Mouse (Mus musculus): ENCODE data around the gene Lsm6. TPM values are rescaled to one million over a fixed set of nuclear protein-coding genes. Genes with fewer than 3 reads are reported as not detected.

Gene Lsm6
- polyA plus RNA-seq, 1 experiment = 0.67 TPM

- H3K4me1 ChIP-seq (ENCODE audit: control insufficient read depth) = no peaks in the 10 kb centered on the region
- TF ChIP-seq GATA1 (IDR thresholded peaks at IDR 0.05; ENCODE audit: low read length) (no peak), TAL1 (IDR thresholded peaks at IDR 0.05; ENCODE audit: low read length) (no peak)
- H3K9me3 ChIP-seq (ENCODE audit: control insufficient read depth, low read length) = no peaks in the 10 kb centered on the region; the same call in 1 of the 2 replicates
- H3K4me3 ChIP-seq (replicated peaks) = no peak overlapping the region
- H3K36me3 ChIP-seq (ENCODE audit: control insufficient read depth) = no peaks in the 10 kb centered on the region
- H3K27me3 ChIP-seq (ENCODE audit: control insufficient read depth) = no peaks in the 10 kb centered on the region
Observed at GRCm38 (mm10) chr8:78776816-78777215, 44.1 kb downstream of the Lsm6 start.

- Histone ChIP-seq H3K9me3 (ENCODE audit: control insufficient read depth, low read length) (no peaks in the 10 kb centered on the region), H3K4me3 (replicated peaks) (no peak overlapping the region), H3K27me3 (ENCODE audit: control insufficient read depth) (no peaks in the 10 kb centered on the region), H3K36me3 (ENCODE audit: control insufficient read depth) (no peaks in the 10 kb centered on the region), H3K4me1 (ENCODE audit: control insufficient read depth) (no peaks in the 10 kb centered on the region)
- TF ChIP-seq GATA1 (IDR thresholded peaks at IDR 0.05; ENCODE audit: low read length) (no peak), TAL1 (IDR thresholded peaks at IDR 0.05; ENCODE audit: low read length) (no peak)
Observed at GRCm38 (mm10) chr8:78771256-78771655, 49.7 kb downstream of the Lsm6 start.

- TF ChIP-seq GATA1 (IDR thresholded peaks at IDR 0.05; ENCODE audit: low read length) = no peak
- TF ChIP-seq TAL1 (IDR thresholded peaks at IDR 0.05; ENCODE audit: low read length) = no peak
- no peaks in the 10 kb centered on the region for H3K36me3 ChIP-seq (ENCODE audit: control insufficient read depth)
- no peaks in the 10 kb centered on the region for H3K9me3 ChIP-seq (ENCODE audit: control insufficient read depth, low read length)
- no peaks in the 10 kb centered on the region for H3K4me1 ChIP-seq (ENCODE audit: control insufficient read depth)
- no peak overlapping the region for H3K4me3 ChIP-seq (replicated peaks)
- H3K27me3 ChIP-seq (ENCODE audit: control insufficient read depth) = no peaks in the 10 kb centered on the region
Observed at GRCm38 (mm10) chr8:78770584-78770983, 50.4 kb downstream of the Lsm6 start.

GRCm38 (mm10) chr8:78765556-78765955 is 55.4 kb downstream of the Lsm6 start:
- Histone ChIP-seq H3K27me3 (ENCODE audit: control insufficient read depth) (no peaks in the 10 kb centered on the region), H3K36me3 (ENCODE audit: control insufficient read depth) (no peaks in the 10 kb centered on the region), H3K4me1 (ENCODE audit: control insufficient read depth) (no peaks in the 10 kb centered on the region), H3K9me3 (ENCODE audit: control insufficient read depth, low read length) (peaks cover 9% of the 10 kb centered on the region; the same call in 1 of the 2 replicates), H3K4me3 (replicated peaks) (no peak overlapping the region)
- TF ChIP-seq TAL1 (IDR thresholded peaks at IDR 0.05; ENCODE audit: low read length) (no peak), GATA1 (IDR thresholded peaks at IDR 0.05; ENCODE audit: low read length) (no peak)

- H3K27me3 ChIP-seq (ENCODE audit: control insufficient read depth) = no peaks in the 10 kb centered on the region
- no peak for TF ChIP-seq GATA1 (IDR thresholded peaks at IDR 0.05; ENCODE audit: low read length)
- no peak for TF ChIP-seq TAL1 (IDR thresholded peaks at IDR 0.05; ENCODE audit: low read length)
- no peaks in the 10 kb centered on the region for H3K36me3 ChIP-seq (ENCODE audit: control insufficient read depth)
- no peak overlapping the region for H3K4me3 ChIP-seq (replicated peaks)
- H3K4me1 ChIP-seq (ENCODE audit: control insufficient read depth) = no peaks in the 10 kb centered on the region
- H3K9me3 ChIP-seq (ENCODE audit: control insufficient read depth, low read length) = peaks cover 9% of the 10 kb centered on the region; the same call in 1 of the 2 replicates
Observed at GRCm38 (mm10) chr8:78764976-78765375, 56.0 kb downstream of the Lsm6 start.

GRCm38 (mm10) chr8:78759139-78759538 is 61.8 kb downstream of the Lsm6 start:
- H3K36me3 ChIP-seq (ENCODE audit: control insufficient read depth) = no peaks in the 10 kb centered on the region
- no peaks in the 10 kb centered on the region for H3K4me1 ChIP-seq (ENCODE audit: control insufficient read depth)
- H3K27me3 ChIP-seq (ENCODE audit: control insufficient read depth) = no peaks in the 10 kb centered on the region
- no peak for TF ChIP-seq TAL1 (IDR thresholded peaks at IDR 0.05; ENCODE audit: low read length)
- no peak for TF ChIP-seq GATA1 (IDR thresholded peaks at IDR 0.05; ENCODE audit: low read length)
- H3K4me3 ChIP-seq (replicated peaks) = no peak overlapping the region
- H3K9me3 ChIP-seq (ENCODE audit: control insufficient read depth, low read length) = peaks cover 7% of the 10 kb centered on the region; the same call in 1 of the 2 replicates

GRCm38 (mm10) chr8:78754986-78755385 is 66.0 kb downstream of the Lsm6 start:
- Histone ChIP-seq H3K4me1 (ENCODE audit: control insufficient read depth) (no peaks in the 10 kb centered on the region), H3K27me3 (ENCODE audit: control insufficient read depth) (no peaks in the 10 kb centered on the region), H3K4me3 (replicated peaks) (no peak overlapping the region), H3K9me3 (ENCODE audit: control insufficient read depth, low read length) (no peaks in the 10 kb centered on the region), H3K36me3 (ENCODE audit: control insufficient read depth) (no peaks in the 10 kb centered on the region)
- no peak for TF ChIP-seq TAL1 (IDR thresholded peaks at IDR 0.05; ENCODE audit: low read length)
- no peak for TF ChIP-seq GATA1 (IDR thresholded peaks at IDR 0.05; ENCODE audit: low read length)

Other genes starting within 250 kb of the Lsm6 start
- 0.03 and 0.05 TPM in 2 replicates for gene Zfp827, start 207.3 kb upstream of the Lsm6 start, polyA plus RNA-seq (2012)